In genomic region chr5:86741146-86741545, GRCm38 (mm10) we compare ENCODE assay signal across 36 mouse cellular contexts. TPM values are rescaled to one million over a fixed set of nuclear protein-coding genes. Genes with fewer than 3 reads are reported as not detected.
A peak's percentile ranks its signal among the peaks of the same experiment; 100 is the strongest.
DNase-seq lines count a peak whose midpoint lies in the region; ATAC-seq and TF ChIP-seq lines count a peak whose summit lies in the region.
"Had no signal": no experiment of that assay in that cellular context is flagged by ENCODE, and none has a peak within 500 bp of the region (broad histone marks: within the 10 kb centered on the region; RNA-seq: fewer than 3 reads in every experiment).

No protein-coding gene starts in this region.

- H3K9ac ChIP-seq in kidney, embryonic 16.5 days (replicated peaks; ENCODE audit: low read length), result no peak overlapping the region
- no peak overlapping the region for H3K9ac ChIP-seq in stomach, postnatal 0 days (ENCODE audit: low read length)
- no peak overlapping the region for H3K9ac ChIP-seq in liver, embryonic 12.5 days
- H3K9ac ChIP-seq: embryonic facial prominence, embryonic 13.5 days; heart, embryonic 15.5 days; liver, embryonic 13.5 days; midbrain, embryonic 13.5 days; stomach, embryonic 15.5 days had no signal

- ATAC-seq in kidney, embryonic 16.5 days (ENCODE audit: low FRiP score, low TSS enrichment), result peak; percentile 73; the same call in 1 of the 2 replicates
- peak; percentile 94 for ATAC-seq in stomach, postnatal 0 days (ENCODE audit: low FRiP score, low TSS enrichment)
- no peak for ATAC-seq in liver, embryonic 12.5 days
- ATAC-seq: forebrain, embryonic 16.5 days; hindbrain, embryonic 16.5 days; intestine, embryonic 16.5 days; lung, postnatal 0 days; midbrain, embryonic 13.5 days had no signal

- no peak for TF ChIP-seq CTCF in stomach, postnatal 0 days (IDR thresholded peaks at IDR 0.05; ENCODE audit: low read depth)

- TF ChIP-seq EP300 in stomach, postnatal 0 days (optimal IDR thresholded peaks at IDR 0.05), result no peak

- H3K9me3 ChIP-seq in kidney, embryonic 16.5 days (ENCODE audit: low read length), result no peaks in the 10 kb centered on the region
- H3K9me3 ChIP-seq in stomach, postnatal 0 days (ENCODE audit: control insufficient read depth, low read length), result no peaks in the 10 kb centered on the region
- H3K9me3 ChIP-seq in liver, embryonic 12.5 days (replicated peaks), result no peaks in the 10 kb centered on the region
- H3K9me3 ChIP-seq: embryonic facial prominence, embryonic 13.5 days; forebrain, embryonic 10.5 days; heart, embryonic 10.5 days; heart, embryonic 15.5 days; liver, embryonic 13.5 days; midbrain, embryonic 13.5 days; stomach, embryonic 15.5 days had no signal

- no peaks in the 10 kb centered on the region for H3K27me3 ChIP-seq in kidney, embryonic 16.5 days (ENCODE audit: insufficient read depth, low read length)
- no peaks in the 10 kb centered on the region for H3K27me3 ChIP-seq in stomach, postnatal 0 days (ENCODE audit: control insufficient read depth, insufficient read depth, low read length)
- H3K27me3 ChIP-seq in liver, embryonic 12.5 days (replicated peaks), result no peaks in the 10 kb centered on the region
- H3K27me3 ChIP-seq: embryonic facial prominence, embryonic 13.5 days; heart, embryonic 15.5 days; liver, embryonic 13.5 days; midbrain, embryonic 13.5 days; stomach, embryonic 15.5 days had no signal

- H3K27ac ChIP-seq in kidney, embryonic 16.5 days (ENCODE audit: low read length), result no peak overlapping the region
- H3K27ac ChIP-seq in stomach, postnatal 0 days (replicated peaks), result no peak overlapping the region
- H3K27ac ChIP-seq in liver, embryonic 12.5 days, result no peak overlapping the region
- H3K27ac ChIP-seq: embryonic facial prominence, embryonic 13.5 days; forebrain, embryonic 10.5 days; heart, embryonic 10.5 days; heart, embryonic 15.5 days; liver, embryonic 13.5 days; macrophage; midbrain, embryonic 13.5 days; stomach, embryonic 15.5 days had no signal

- DNase-seq in kidney, postnatal 36 days, result no peak
- peak; percentile 60 for DNase-seq in CD4-positive, CD25-positive, alpha-beta regulatory T cell, adult 2 months (ENCODE audit: low read depth, low spot score)
- peak; percentile 37 for DNase-seq in induced T-regulatory cell, adult 2 months (ENCODE audit: low read depth)
- DNase-seq in stomach, postnatal 0 days (ENCODE audit: low spot score), result peak; percentile 20
- no peak for DNase-seq in ovary, postnatal 10 days (ENCODE audit: low spot score)
- DNase-seq: adrenal gland, postnatal 14 days; cerebellum, adult 11 months; cerebellum, adult 9-11 months; gastrocnemius, postnatal 25 days; heart, adult 11 months; kidney, adult 9 months; layer of hippocampus, postnatal 36 days; left cerebral cortex, postnatal 4 days; liver, embryonic 13.5 days; lung, adult 18-20 months; retina, postnatal 1 day; right cerebral cortex, postnatal 14 days; thymus, adult 18-20 months; thymus, postnatal 25 days had no signal

- WGBS in kidney, embryonic 16.5 days, result 70% methylated on average over 5 of the region's 5 CpGs
- 56% methylated on average over 5 of the region's 5 CpGs for WGBS in stomach, postnatal 0 days
- 57% methylated on average over 5 of the region's 5 CpGs for WGBS in liver, embryonic 12.5 days (ENCODE audit: insufficient replicate concordance)

- H3K36me3 ChIP-seq in kidney, embryonic 16.5 days (ENCODE audit: insufficient read depth, low read length), result no peaks in the 10 kb centered on the region
- H3K36me3 ChIP-seq in stomach, postnatal 0 days (ENCODE audit: control insufficient read depth, insufficient read depth, low read length), result no peaks in the 10 kb centered on the region
- no peaks in the 10 kb centered on the region for H3K36me3 ChIP-seq in liver, embryonic 12.5 days
- H3K36me3 ChIP-seq: embryonic facial prominence, embryonic 13.5 days; forebrain, embryonic 10.5 days; heart, embryonic 10.5 days; heart, embryonic 15.5 days; liver, embryonic 13.5 days; midbrain, embryonic 13.5 days; stomach, embryonic 15.5 days had no signal

- H3K4me1 ChIP-seq in kidney, embryonic 16.5 days (ENCODE audit: insufficient read depth, low read length), result no peaks in the 10 kb centered on the region
- H3K4me1 ChIP-seq in stomach, postnatal 0 days (replicated peaks; ENCODE audit: control insufficient read depth, insufficient read depth), result no peaks in the 10 kb centered on the region
- H3K4me1 ChIP-seq in liver, embryonic 12.5 days, result no peaks in the 10 kb centered on the region
- H3K4me1 ChIP-seq: embryonic facial prominence, embryonic 13.5 days; heart, embryonic 10.5 days; heart, embryonic 15.5 days; liver, embryonic 13.5 days; midbrain, embryonic 13.5 days; stomach, embryonic 15.5 days had no signal

- H3K4me3 ChIP-seq in kidney, embryonic 16.5 days (ENCODE audit: low read length), result no peak overlapping the region
- H3K4me3 ChIP-seq in stomach, postnatal 0 days (ENCODE audit: low read depth, low read length), result no peak overlapping the region
- H3K4me3 ChIP-seq in liver, embryonic 12.5 days, result no peak overlapping the region
- H3K4me3 ChIP-seq: embryonic facial prominence, embryonic 13.5 days; forebrain, embryonic 10.5 days; heart, embryonic 10.5 days; heart, embryonic 15.5 days; liver, embryonic 13.5 days; midbrain, embryonic 13.5 days; stomach, embryonic 15.5 days had no signal

- H3K4me2 ChIP-seq in kidney, embryonic 16.5 days (replicated peaks; ENCODE audit: low read depth, low read length), result no peak overlapping the region
- no peak overlapping the region for H3K4me2 ChIP-seq in stomach, postnatal 0 days (replicated peaks; ENCODE audit: low read depth)
- no peak overlapping the region for H3K4me2 ChIP-seq in liver, embryonic 12.5 days
- H3K4me2 ChIP-seq: embryonic facial prominence, embryonic 13.5 days; heart, embryonic 15.5 days; liver, embryonic 13.5 days; midbrain, embryonic 13.5 days; stomach, embryonic 15.5 days had no signal

RNA-seq across cellular contexts. Expression of gene Tmprss11e, which starts 4.5 kb away (rescaled TPM):
- not detected in 2 replicates for polyA plus RNA-seq in kidney, embryonic 16.5 days (2015; fragmentation: Nextera tagmentation; extraction: Ambion mirVana)
- polyA plus RNA-seq in stomach, postnatal 0 days (2015; fragmentation: Nextera tagmentation; extraction: Ambion mirVana), result 1.4 TPM in 2 replicates
- not detected in 2 replicates for polyA plus RNA-seq in liver, embryonic 12.5 days (2016; fragmentation: Nextera tagmentation; extraction: Ambion mirVana)
- polyA plus RNA-seq: forebrain, embryonic 10.5 days; forebrain, embryonic 16.5 days; heart, embryonic 10.5 days; heart, embryonic 15.5 days; hindbrain, embryonic 11.5 days; hindbrain, embryonic 16.5 days; intestine, embryonic 16.5 days; large intestine, adult 2 months; liver, embryonic 13.5 days; lung, postnatal 0 days; macrophage; neural tube, embryonic 14.5 days; small intestine, adult 2 months had no signal

Comparison
In these comparisons a context has a peak if more than half of its experiments do, and no peak if none do; other contexts are left out.
1. DNase-seq: peak in CD4-positive, CD25-positive, alpha-beta regulatory T cell, adult 2 months (single experiment), induced T-regulatory cell, adult 2 months (single experiment) and stomach, postnatal 0 days (single experiment); none in kidney, postnatal 36 days (0 of 2) and ovary, postnatal 10 days (single experiment).